Mouse (Mus musculus): ENCODE measurements around the gene Gm10031.

The Gm10031 gene

DNA sequence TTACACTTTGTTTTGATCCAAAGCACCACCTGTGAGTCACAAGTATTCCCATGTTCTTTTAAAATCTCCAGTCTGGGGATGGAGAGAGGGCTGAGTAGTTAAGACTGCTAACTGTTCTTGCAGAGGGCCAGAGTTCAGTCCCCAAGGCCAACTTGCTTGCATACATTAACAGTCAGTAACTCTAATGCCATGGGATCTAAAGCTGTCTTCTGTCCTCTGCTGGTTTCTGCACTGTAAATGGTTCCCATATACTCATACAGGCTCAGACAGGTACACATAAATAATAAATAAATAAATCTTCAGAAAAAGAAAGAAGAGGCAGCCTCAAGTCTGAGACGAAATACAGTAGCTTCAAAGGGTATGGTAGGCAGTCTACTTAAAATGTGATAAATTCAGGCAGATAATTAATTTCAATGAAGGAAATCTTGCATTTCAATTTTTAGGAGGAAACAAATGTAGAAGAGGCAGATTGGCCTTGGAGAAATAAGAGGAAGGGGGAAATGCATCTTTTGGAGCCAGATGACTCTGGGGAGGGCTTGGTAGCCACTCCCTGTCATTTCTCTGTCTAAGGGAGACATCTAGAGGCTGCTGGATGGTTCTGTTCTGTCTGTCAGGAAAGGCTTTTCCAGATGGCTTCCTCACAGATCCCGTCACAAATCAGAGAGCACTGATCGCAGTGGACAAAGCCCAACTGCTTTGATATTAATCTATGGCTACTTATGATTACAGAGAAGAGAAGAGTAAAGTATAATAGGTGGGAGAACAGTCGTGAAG lies 16.2 kb downstream of the Gm10031 start:
- DNase-seq (ENCODE audit: low spot score in 2 of 2): no peak

DNA sequence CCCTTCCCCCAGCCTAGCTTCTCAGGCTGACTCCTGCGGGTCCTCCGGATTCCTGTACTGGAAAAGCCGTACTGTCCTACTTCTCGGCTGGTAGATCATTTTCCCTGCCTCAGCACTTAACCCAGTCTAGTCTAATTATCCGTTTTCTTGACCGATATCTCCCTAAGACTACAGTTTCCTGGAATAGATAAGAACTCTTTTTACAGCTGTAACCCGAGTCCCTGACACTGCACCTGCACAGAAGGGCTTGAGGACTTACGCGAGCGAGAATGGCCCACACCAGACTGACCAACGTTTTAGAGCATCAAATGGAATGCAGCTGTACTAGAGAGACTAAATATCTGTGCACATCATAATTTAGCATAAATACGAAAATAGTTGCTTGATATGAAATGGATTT lies 20.2 kb downstream of the Gm10031 start:
- no peak for DNase-seq (ENCODE audit: low spot score in 2 of 2)

DNA sequence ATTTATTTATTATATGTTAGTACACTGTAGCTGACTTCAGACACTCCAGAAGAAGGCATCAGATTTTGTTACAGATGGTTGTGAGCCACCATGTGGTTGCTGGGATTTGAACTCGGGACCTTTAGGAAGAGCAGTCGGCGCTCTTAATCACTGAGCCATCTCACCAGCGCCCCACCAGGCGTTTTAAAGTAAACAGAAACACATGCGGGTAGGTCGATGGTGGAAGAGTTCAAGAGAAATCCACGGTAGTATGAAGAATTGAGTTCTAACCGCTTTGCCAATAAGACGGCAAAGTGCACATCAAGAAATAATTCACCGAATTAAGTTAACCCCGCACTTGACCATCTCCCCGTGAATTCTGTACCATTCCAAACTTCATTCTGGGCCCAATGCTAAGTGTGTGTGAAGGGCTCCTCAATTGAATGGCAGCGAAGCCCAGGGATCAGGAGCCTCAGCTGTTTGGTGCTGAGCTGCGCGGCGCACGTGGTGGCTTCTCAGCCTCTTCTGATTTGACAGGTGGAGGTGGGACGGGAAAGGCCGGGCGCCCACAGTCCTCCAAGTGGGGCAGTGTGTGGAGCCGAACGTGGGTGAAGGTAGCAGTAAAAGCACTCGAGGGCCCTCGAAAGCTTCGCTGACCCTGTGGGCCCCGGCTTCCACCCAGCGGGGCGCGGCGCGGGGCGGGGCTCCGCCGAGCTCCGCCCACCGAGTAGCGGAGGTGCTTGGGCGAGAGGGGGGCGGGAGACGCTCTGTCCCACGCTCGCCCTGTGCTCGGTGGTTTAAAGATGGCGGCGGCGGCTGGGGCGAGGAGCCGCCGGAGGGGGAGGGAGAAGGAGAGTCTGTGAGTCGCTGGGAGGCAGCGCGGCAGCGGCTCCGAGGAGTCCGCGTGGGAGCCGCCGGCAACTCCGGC lies 34.5 kb downstream of the Gm10031 start, which contains the start of gene Abl2:
Gene Abl2, plus strand, starts transcription at position 763 of the 907 bp plus-strand sequence.
- peak; percentile 83 to 88 for DNase-seq (ENCODE audit: low spot score in 2 of 2)

DNA sequence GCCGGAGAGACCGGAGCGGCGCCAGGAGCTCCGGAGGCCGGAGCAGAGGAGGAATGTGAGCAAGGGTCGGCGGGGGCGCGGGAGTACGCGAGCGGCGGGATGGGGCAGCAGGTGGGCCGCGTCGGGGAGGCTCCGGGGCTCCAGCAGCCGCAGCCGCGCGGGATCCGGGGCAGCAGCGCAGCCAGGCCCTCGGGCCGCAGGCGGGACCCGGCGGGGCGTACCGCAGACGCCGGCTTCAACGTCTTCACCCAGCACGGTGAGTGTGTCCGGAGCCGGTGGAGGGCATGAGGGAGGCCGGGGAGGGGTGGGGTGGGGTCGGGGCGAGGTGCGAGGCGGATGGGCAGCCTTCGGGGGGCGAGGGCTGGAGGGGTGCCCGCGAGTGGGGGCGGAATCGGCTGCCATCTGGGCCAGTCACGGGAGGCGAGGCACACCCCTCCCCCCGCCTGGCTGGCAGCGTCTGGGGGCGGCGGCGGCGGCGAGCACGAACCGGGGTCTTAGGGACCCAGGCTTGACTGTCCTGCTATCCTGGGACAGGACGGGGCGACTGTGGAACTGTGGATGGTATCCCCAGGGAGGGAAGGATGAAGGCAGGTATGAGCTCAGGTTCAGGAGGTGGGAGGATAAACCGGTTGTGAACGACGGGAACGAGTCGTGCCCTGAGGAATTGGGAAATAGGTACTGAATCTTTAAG lies 35.3 kb downstream of the Gm10031 start:
- DNase-seq (ENCODE audit: low spot score in 2 of 2): peak; percentile 7 to 29

DNA sequence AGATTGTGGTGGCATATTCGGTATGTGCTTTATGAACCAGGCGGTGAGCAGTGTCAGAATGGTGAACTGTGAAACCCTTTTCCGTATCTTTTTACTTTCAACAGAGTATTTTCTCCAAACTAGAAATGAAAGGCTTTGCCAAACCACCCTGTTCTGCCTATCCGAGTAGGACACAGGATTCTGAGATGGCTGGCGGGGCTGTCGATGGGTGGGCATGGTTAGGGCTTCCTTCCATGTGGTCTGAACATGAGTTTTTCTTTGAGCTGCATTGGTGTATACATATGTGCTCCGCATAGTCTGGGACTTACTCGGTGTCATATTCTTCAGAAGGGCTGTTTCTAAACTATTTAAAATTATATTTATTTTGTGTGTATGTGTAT lies 35.8 kb downstream of the Gm10031 start:
- no peak for DNase-seq (ENCODE audit: low spot score in 2 of 2)

- no peak for DNase-seq (ENCODE audit: low spot score in 2 of 2)
Observed at GRCm38 (mm10) chr1:156560500-156560899, 36.7 kb downstream of the Gm10031 start.

DNA sequence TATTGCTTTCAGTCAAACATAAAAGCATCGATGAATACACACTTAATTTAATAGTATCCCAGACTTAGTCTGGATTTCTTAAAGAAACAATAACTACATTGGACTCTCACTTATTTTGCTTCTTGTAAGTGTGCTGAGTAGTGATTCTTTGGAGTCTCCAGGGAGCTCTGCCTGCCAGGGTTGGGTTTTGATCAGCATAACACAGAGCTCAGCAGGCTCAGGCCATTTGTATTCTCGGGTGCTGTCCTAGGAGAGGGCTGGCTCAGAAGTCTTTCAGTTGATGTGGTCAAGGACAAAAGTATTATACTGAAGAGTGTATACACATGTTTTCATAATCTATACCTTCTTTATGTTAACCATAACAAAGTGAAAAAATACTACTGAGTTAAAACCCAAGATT lies 41.5 kb downstream of the Gm10031 start:
- no peak for DNase-seq (ENCODE audit: low spot score in 2 of 2)

DNA sequence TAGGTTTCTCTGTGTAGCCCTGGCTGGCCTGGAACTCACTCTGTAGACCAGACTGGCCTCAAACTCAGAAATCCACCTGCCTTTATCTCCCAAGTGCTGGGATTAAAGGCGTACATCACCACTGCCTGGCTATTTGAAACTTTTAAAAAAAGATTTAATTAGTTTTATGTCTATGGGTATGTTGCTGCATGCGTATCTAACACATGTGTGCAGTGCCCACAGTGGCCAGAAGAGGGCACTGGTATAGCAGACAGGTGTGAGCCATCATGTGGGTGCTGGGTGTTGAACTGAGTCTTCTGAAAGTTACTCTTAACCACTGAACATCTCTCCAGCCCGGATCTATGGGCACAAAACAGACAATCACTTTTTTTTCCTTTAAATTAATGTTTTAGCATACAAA lies 42.3 kb downstream of the Gm10031 start:
- DNase-seq (ENCODE audit: low spot score in 2 of 2): peak; percentile 20 to 47

DNA sequence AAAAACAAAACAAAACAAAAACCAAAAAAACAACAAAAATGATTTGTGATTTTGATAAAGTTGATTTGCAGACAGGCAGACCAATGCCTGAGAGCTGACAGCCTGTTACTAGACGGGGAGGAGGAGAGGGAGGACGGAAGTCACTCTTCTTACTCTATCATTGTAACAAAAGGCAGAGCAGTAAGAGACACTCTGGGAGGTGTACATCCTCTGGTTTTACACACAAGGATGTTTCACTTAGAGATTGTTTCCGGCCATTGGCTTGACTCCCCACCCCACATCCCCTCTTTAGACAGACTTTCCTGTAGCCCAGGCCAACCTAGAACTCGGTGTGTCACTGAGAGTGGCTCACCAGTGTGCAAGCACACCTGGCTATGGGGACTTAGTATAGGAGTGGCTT lies 45.8 kb downstream of the Gm10031 start:
- no peak for DNase-seq (ENCODE audit: low spot score in 2 of 2)

- no peak for DNase-seq (ENCODE audit: low spot score in 2 of 2)
Observed at GRCm38 (mm10) chr1:156572952-156573351, 49.1 kb downstream of the Gm10031 start.

All from natural killer cell, adult 2 months (primary cell).